In genomic region chr14:32707938-32708337, GRCm38 (mm10) we compare ENCODE assay signal across 23 mouse cellular contexts. TPM values are rescaled to one million over a fixed set of nuclear protein-coding genes. Genes with fewer than 3 reads are reported as not detected.
DNase-seq lines count a peak whose midpoint lies in the region; ATAC-seq and TF ChIP-seq lines count a peak whose summit lies in the region.
"Had no signal": no experiment of that assay in that cellular context is flagged by ENCODE, and none has a peak within 500 bp of the region (broad histone marks: within the 10 kb centered on the region; RNA-seq: fewer than 3 reads in every experiment).

No protein-coding gene starts in this region.

- WGBS in heart, embryonic 10.5 days: 50% methylated on average over 8 of the region's 8 CpGs
- WGBS in limb, embryonic 10.5 days: 59% methylated on average over 8 of the region's 8 CpGs
- WGBS in midbrain, embryonic 15.5 days: 80% methylated on average over 8 of the region's 8 CpGs
- 73% methylated on average over 8 of the region's 8 CpGs for WGBS in neural tube, embryonic 15.5 days
- WGBS in kidney, embryonic 16.5 days: 55% methylated on average over 8 of the region's 8 CpGs

- peak overlapping the region; percentile 95 for H3K27ac ChIP-seq in gastrocnemius, adult 2 months
- peak overlapping the region; percentile 39 for H3K27ac ChIP-seq in heart, embryonic 10.5 days
- H3K27ac ChIP-seq in limb, embryonic 10.5 days: no peak overlapping the region
- no peak overlapping the region for H3K27ac ChIP-seq in midbrain, embryonic 15.5 days
- H3K27ac ChIP-seq in neural tube, embryonic 15.5 days (replicated peaks): no peak overlapping the region
- no peak overlapping the region for H3K27ac ChIP-seq in kidney, embryonic 16.5 days (ENCODE audit: low read length)
- H3K27ac ChIP-seq: embryonic facial prominence, embryonic 15.5 days; liver, embryonic 15.5 days had no signal

- no peaks in the 10 kb centered on the region for H3K36me3 ChIP-seq in heart, embryonic 10.5 days
- H3K36me3 ChIP-seq in limb, embryonic 10.5 days: no peaks in the 10 kb centered on the region
- no peaks in the 10 kb centered on the region for H3K36me3 ChIP-seq in midbrain, embryonic 15.5 days (replicated peaks)
- H3K36me3 ChIP-seq in neural tube, embryonic 15.5 days: no peaks in the 10 kb centered on the region
- no peaks in the 10 kb centered on the region for H3K36me3 ChIP-seq in kidney, embryonic 16.5 days (ENCODE audit: insufficient read depth, low read length)
- H3K36me3 ChIP-seq: embryonic facial prominence, embryonic 15.5 days; liver, embryonic 15.5 days had no signal

- DNase-seq in gastrocnemius, adult 2 months: peak; percentile 89
- no peak for DNase-seq in gastrocnemius, postnatal 10 days
- peak; percentile 16 for DNase-seq in R1 (ENCODE audit: low read depth, low spot score)
- no peak for DNase-seq in heart, embryonic 10.5 days (ENCODE audit: low spot score)
- peak; percentile 24 for DNase-seq in limb, embryonic 10.5 days (ENCODE audit: low spot score)
- DNase-seq: adrenal gland, adult 8-10 months; cerebellum, adult 9-11 months; kidney, postnatal 4 days; midbrain, embryonic 14.5 days; right cerebral cortex, postnatal 25 days; thymus, postnatal 14 days had no signal

- no peak overlapping the region for H3K4me2 ChIP-seq in midbrain, embryonic 15.5 days
- no peak overlapping the region for H3K4me2 ChIP-seq in neural tube, embryonic 15.5 days
- H3K4me2 ChIP-seq in kidney, embryonic 16.5 days (replicated peaks; ENCODE audit: low read depth, low read length): no peak overlapping the region
- H3K4me2 ChIP-seq: embryonic facial prominence, embryonic 15.5 days; liver, embryonic 15.5 days had no signal

- no peaks in the 10 kb centered on the region for H3K9me3 ChIP-seq in heart, embryonic 10.5 days
- no peaks in the 10 kb centered on the region for H3K9me3 ChIP-seq in limb, embryonic 10.5 days (replicated peaks)
- no peaks in the 10 kb centered on the region for H3K9me3 ChIP-seq in midbrain, embryonic 15.5 days
- no peaks in the 10 kb centered on the region for H3K9me3 ChIP-seq in neural tube, embryonic 15.5 days (replicated peaks)
- H3K9me3 ChIP-seq in kidney, embryonic 16.5 days (ENCODE audit: low read length): no peaks in the 10 kb centered on the region
- H3K9me3 ChIP-seq: embryonic facial prominence, embryonic 15.5 days; liver, embryonic 15.5 days had no signal

- H3K27me3 ChIP-seq in heart, embryonic 10.5 days (ENCODE audit: insufficient read depth, poor library complexity, severe bottlenecking): peaks cover 34% of the 10 kb centered on the region
- H3K27me3 ChIP-seq in limb, embryonic 10.5 days (ENCODE audit: low read depth, poor library complexity, severe bottlenecking): no peaks in the 10 kb centered on the region
- no peaks in the 10 kb centered on the region for H3K27me3 ChIP-seq in midbrain, embryonic 15.5 days (replicated peaks)
- H3K27me3 ChIP-seq in neural tube, embryonic 15.5 days (replicated peaks): no peaks in the 10 kb centered on the region
- no peaks in the 10 kb centered on the region for H3K27me3 ChIP-seq in kidney, embryonic 16.5 days (ENCODE audit: insufficient read depth, low read length)
- H3K27me3 ChIP-seq: CH12.LX; embryonic facial prominence, embryonic 15.5 days; liver, embryonic 15.5 days had no signal

- H3K4me1 ChIP-seq in heart, embryonic 10.5 days: peaks cover 21% of the 10 kb centered on the region
- H3K4me1 ChIP-seq in limb, embryonic 10.5 days: no peaks in the 10 kb centered on the region; the same call in 1 of the 2 replicates
- H3K4me1 ChIP-seq in midbrain, embryonic 15.5 days: no peaks in the 10 kb centered on the region
- H3K4me1 ChIP-seq in neural tube, embryonic 15.5 days: peaks cover 5% of the 10 kb centered on the region; the same call in 1 of the 2 replicates
- H3K4me1 ChIP-seq in kidney, embryonic 16.5 days (ENCODE audit: insufficient read depth, low read length): no peaks in the 10 kb centered on the region
- H3K4me1 ChIP-seq: embryonic facial prominence, embryonic 15.5 days; liver, embryonic 15.5 days had no signal

- intact Hi-C loops in gastrocnemius, adult 2 months (cut with DNase I): loop anchor here (5.0 to 10.0 kb wide), 2 partner anchors 46 to 173 kb away; no protein-coding TSS in a partner anchor

- ATAC-seq in midbrain, embryonic 15.5 days (replicated peaks): no peak
- no peak for ATAC-seq in neural tube, embryonic 15.5 days (ENCODE audit: low FRiP score)
- ATAC-seq in kidney, embryonic 16.5 days (ENCODE audit: low FRiP score, low TSS enrichment): no peak
- ATAC-seq: forebrain, embryonic 16.5 days; hindbrain, embryonic 16.5 days; intestine, embryonic 16.5 days; lung, postnatal 0 days had no signal

- no peak overlapping the region for H3K9ac ChIP-seq in midbrain, embryonic 15.5 days
- H3K9ac ChIP-seq in neural tube, embryonic 15.5 days (replicated peaks): no peak overlapping the region
- H3K9ac ChIP-seq in kidney, embryonic 16.5 days (replicated peaks; ENCODE audit: low read length): no peak overlapping the region
- H3K9ac ChIP-seq: embryonic facial prominence, embryonic 15.5 days; liver, embryonic 15.5 days had no signal

- no peak for TF ChIP-seq CTCF in gastrocnemius, adult 2 months (IDR thresholded peaks at IDR 0.05)

- H3K4me3 ChIP-seq in gastrocnemius, adult 2 months: peak overlapping the region; percentile 64
- no peak overlapping the region for H3K4me3 ChIP-seq in heart, embryonic 10.5 days
- no peak overlapping the region for H3K4me3 ChIP-seq in limb, embryonic 10.5 days
- H3K4me3 ChIP-seq in midbrain, embryonic 15.5 days: no peak overlapping the region
- no peak overlapping the region for H3K4me3 ChIP-seq in neural tube, embryonic 15.5 days (replicated peaks)
- H3K4me3 ChIP-seq in kidney, embryonic 16.5 days (ENCODE audit: low read length): no peak overlapping the region
- H3K4me3 ChIP-seq: embryonic facial prominence, embryonic 15.5 days; liver, embryonic 15.5 days had no signal

RNA-seq across cellular contexts. Expression of gene 3425401B19Rik, which starts 22.8 kb away (rescaled TPM):
- 100 to 1,000 TPM; 264 to 326 TPM for total RNA-seq in gastrocnemius, adult 2 months (2021)
- total RNA-seq in gastrocnemius, postnatal 10 days (2021): 100 to 1,000 TPM; 229 to 232 TPM
- 7.2 and 16.6 TPM in 2 replicates for polyA plus RNA-seq in heart, embryonic 10.5 days (2016; fragmentation: Nextera tagmentation; extraction: Ambion mirVana)
- polyA plus RNA-seq in limb, embryonic 10.5 days (2016; fragmentation: Nextera tagmentation; extraction: Ambion mirVana): 0.16 and 0.20 TPM in 2 replicates
- 0.03 TPM in 1 of 2 replicates, not detected in the other for polyA plus RNA-seq in midbrain, embryonic 15.5 days (2015; fragmentation: Nextera tagmentation; extraction: Ambion mirVana)
- 0.22 and 0.42 TPM in 2 replicates for polyA plus RNA-seq in neural tube, embryonic 15.5 days (2015; fragmentation: Nextera tagmentation; extraction: Ambion mirVana)
- polyA plus RNA-seq in kidney, embryonic 16.5 days (2015; fragmentation: Nextera tagmentation; extraction: Ambion mirVana): 0.14 and 0.23 TPM in 2 replicates
- total RNA-seq: hematopoietic stem cell, adult 5-6 weeks; megakaryocyte progenitor cell, adult 5-6 weeks had no signal
- polyA plus RNA-seq: forebrain, embryonic 16.5 days; midbrain, embryonic 14.5 days had no signal

Comparison
In these comparisons a context has a peak if more than half of its experiments do, and no peak if none do; other contexts are left out.
1. DNase-seq: peak in gastrocnemius, adult 2 months (single experiment), R1 (single experiment) and limb, embryonic 10.5 days (single experiment); none in gastrocnemius, postnatal 10 days (single experiment) and heart, embryonic 10.5 days (single experiment).
2. H3K27ac ChIP-seq: peak in gastrocnemius, adult 2 months (single experiment) and heart, embryonic 10.5 days (single experiment); none in limb, embryonic 10.5 days (single experiment), midbrain, embryonic 15.5 days (single experiment), neural tube, embryonic 15.5 days (single experiment) and kidney, embryonic 16.5 days (single experiment).